Mouse (Mus musculus): Measurements from ENCODE around the gene Fam219a.

The Fam219a gene

GRCm38 (mm10) chr4:41506156-41506555, 63.2 kb downstream of the Fam219a start:
- DNase-seq (ENCODE audit: low read depth, low spot score), result peak; percentile 85

GRCm38 (mm10) chr4:41505131-41505551, 64.2 kb downstream of the Fam219a start:
- peak; percentile 77 for DNase-seq (ENCODE audit: low read depth, low spot score)

GRCm38 (mm10) chr4:41504325-41504724, 65.0 kb downstream of the Fam219a start:
- peak; percentile 48 for DNase-seq (ENCODE audit: low read depth, low spot score)

- peak; percentile 98 for DNase-seq (ENCODE audit: low read depth, low spot score)
These were observed 66.3 kb downstream of the Fam219a start, which contains the start of gene AI464131 for GRCm38 (mm10) chr4:41502986-41503412. Gene AI464131 (minus strand): TSS chr4:41503076.

- DNase-seq (ENCODE audit: low read depth, low spot score), result peak; percentile 87
These were observed 67.0 kb downstream of the Fam219a start for GRCm38 (mm10) chr4:41502171-41502940.

GRCm38 (mm10) chr4:41500787-41501186, 68.6 kb downstream of the Fam219a start:
- DNase-seq (ENCODE audit: low read depth, low spot score), result no peak

GRCm38 (mm10) chr4:41499619-41500018, 69.7 kb downstream of the Fam219a start:
- DNase-seq (ENCODE audit: low read depth, low spot score), result no peak

GRCm38 (mm10) chr4:41498921-41499391, 70.4 kb downstream of the Fam219a start:
- DNase-seq (ENCODE audit: low read depth, low spot score), result peak; percentile 59

- peak; percentile 27 for DNase-seq (ENCODE audit: low read depth, low spot score)
These were observed 71.1 kb downstream of the Fam219a start for GRCm38 (mm10) chr4:41497995-41498845.

GRCm38 (mm10) chr4:41497579-41497978, 71.8 kb downstream of the Fam219a start:
- DNase-seq (ENCODE audit: low read depth, low spot score), result peak; percentile 79

- no peak for DNase-seq (ENCODE audit: low read depth, low spot score)
These were observed 72.3 kb downstream of the Fam219a start for GRCm38 (mm10) chr4:41497046-41497445.

GRCm38 (mm10) chr4:41495850-41496249, 73.5 kb downstream of the Fam219a start:
- no peak for DNase-seq (ENCODE audit: low read depth, low spot score)

- no peak for DNase-seq (ENCODE audit: low read depth, low spot score)
These were observed 74.3 kb downstream of the Fam219a start for GRCm38 (mm10) chr4:41495076-41495475.

GRCm38 (mm10) chr4:41494378-41494777, 75.0 kb downstream of the Fam219a start:
- no peak for DNase-seq (ENCODE audit: low read depth, low spot score)

GRCm38 (mm10) chr4:41493464-41494116, 75.7 kb downstream of the Fam219a start:
- no peak for DNase-seq (ENCODE audit: low read depth, low spot score)

GRCm38 (mm10) chr4:41492951-41493350, 76.4 kb downstream of the Fam219a start:
- no peak for DNase-seq (ENCODE audit: low read depth, low spot score)

GRCm38 (mm10) chr4:41481601-41482017, 87.7 kb downstream of the Fam219a start:
- no peak for DNase-seq (ENCODE audit: low read depth, low spot score)

GRCm38 (mm10) chr4:41480254-41480653, 89.1 kb downstream of the Fam219a start:
- no peak for DNase-seq (ENCODE audit: low read depth, low spot score)

- no peak for DNase-seq (ENCODE audit: low read depth, low spot score)
These were observed 89.9 kb downstream of the Fam219a start for GRCm38 (mm10) chr4:41479456-41479804.

GRCm38 (mm10) chr4:41478751-41479455, 90.4 kb downstream of the Fam219a start:
- no peak for DNase-seq (ENCODE audit: low read depth, low spot score)

- DNase-seq (ENCODE audit: low read depth, low spot score), result no peak
These were observed 91.6 kb downstream of the Fam219a start for GRCm38 (mm10) chr4:41477648-41478160.

Measured in ES-CJ7 (cell line).